Mouse (Mus musculus) left cerebral cortex, postnatal 4 days (tissue): Measurements from ENCODE around the gene Endod1. TPM values are rescaled to one million over a fixed set of nuclear protein-coding genes. Genes with fewer than 3 reads are reported as not detected.

Source experiments
- DNase-seq: peaks from one replicate; pipeline ENCODE4 v3.0.0-alpha.2; 2022
- intact Hi-C: fragments of 180-260 bp; cut with DNase I; formaldehyde crosslinking; loops from one replicate; pipeline ENCODE4 v1.15.1; 2025
- total RNA-seq, 2 experiments: library from RNA; stranded (reverse); gene quantifications; 2 replicates each; pipeline ENCODE4 v1.2.3; 2021

Endod1 gene
- total RNA-seq, 2 experiments from 2014 or later: 40.3 to 44.7 TPM

GRCm38 (mm10) chr9:14336901-14337300 lies 44.4 kb downstream of the Endod1 start:
- DNase-seq: no peak
- intact Hi-C loops: loop anchor here (10.0 kb wide), 1 partner anchor 1102 kb away; no protein-coding TSS in a partner anchor

GRCm38 (mm10) chr9:14335829-14336228 lies 45.5 kb downstream of the Endod1 start:
- intact Hi-C loops: loop anchor here (10.0 kb wide), 1 partner anchor 1101 kb away; no protein-coding TSS in a partner anchor
- no peak for DNase-seq

- DNase-seq: no peak
- intact Hi-C loops: no loop called here
Observed at GRCm38 (mm10) chr9:14316618-14317017, 64.7 kb downstream of the Endod1 start.

GRCm38 (mm10) chr9:14314477-14314876 lies 66.8 kb downstream of the Endod1 start:
- intact Hi-C loops: no loop called here
- no peak for DNase-seq

- no peak for DNase-seq
- intact Hi-C loops: no loop called here
Observed at GRCm38 (mm10) chr9:14313968-14314367, 67.3 kb downstream of the Endod1 start.

GRCm38 (mm10) chr9:14307341-14307740 lies 74.0 kb downstream of the Endod1 start:
- no peak for DNase-seq
- intact Hi-C loops: no loop called here

GRCm38 (mm10) chr9:14304262-14304968 lies 76.9 kb downstream of the Endod1 start:
- DNase-seq: no peak
- intact Hi-C loops: no loop called here

Other genes starting within 250 kb of the Endod1 start
- gene Sesn3, start 106.4 kb downstream of the Endod1 start, total RNA-seq: 10 to 100 TPM; 70.1 to 73.3 TPM
- gene Kdm4d, start 119.0 kb upstream of the Endod1 start, total RNA-seq: 1 to 10 TPM; 1.2 to 1.8 TPM
- gene Cwc15, start 119.1 kb upstream of the Endod1 start, total RNA-seq: 10 to 100 TPM; 80.9 to 86.5 TPM